Mouse (Mus musculus) cortical plate, adult 2 months (tissue): ENCODE measurements around the gene Nqo1. TPM values are rescaled to one million over a fixed set of nuclear protein-coding genes. Genes with fewer than 3 reads are reported as not detected.

Source experiments
- H3K27ac ChIP-seq: fragments of 200-500 bp; 2 replicates; pipeline ENCODE4 v1.5.1; 2012; ENCODE audit warnings: low read length, control low read depth, inconsistent platforms; ENCODE audit not compliant: insufficient read depth
- H3K4me1 ChIP-seq: fragments of 200-500 bp; 2 replicates; pipeline ENCODE4 v1.6.1; 2011; ENCODE audit warnings: low read length; ENCODE audit not compliant: control insufficient read depth, insufficient read depth
- H3K4me3 ChIP-seq: fragments of 200-500 bp; 2 replicates; pipeline ENCODE4 v1.5.1; 2011; ENCODE audit warnings: mild to moderate bottlenecking, low read length, control low read depth; ENCODE audit not compliant: insufficient read depth
- CTCF ChIP-seq: fragments of 200-500 bp; IDR thresholded peaks from 2 replicates; pipeline ENCODE4 v1.5.1; 2011; ENCODE audit warnings: mild to moderate bottlenecking, control low read depth, low read length; ENCODE audit not compliant: insufficient read depth; ENCODE audit errors: extremely low read depth
- POLR2A ChIP-seq: fragments of 200-500 bp; IDR thresholded peaks from 2 replicates; pipeline ENCODE4 v1.6.1; 2011; ENCODE audit warnings: mild to moderate bottlenecking, low read length, control low read depth; ENCODE audit not compliant: insufficient read depth; ENCODE audit errors: extremely low read depth
- polyA plus RNA-seq: library from polyadenylated mRNA; depleted of rRNA; stranded (reverse); fragments of >200 nt; gene quantifications from 2 replicates; pipeline ENCODE4 v1.2.3, GENCODE M21; 2012; rRNA removed

Nqo1 gene
- polyA plus RNA-seq, result 4.8 TPM in 2 replicates

DNA sequence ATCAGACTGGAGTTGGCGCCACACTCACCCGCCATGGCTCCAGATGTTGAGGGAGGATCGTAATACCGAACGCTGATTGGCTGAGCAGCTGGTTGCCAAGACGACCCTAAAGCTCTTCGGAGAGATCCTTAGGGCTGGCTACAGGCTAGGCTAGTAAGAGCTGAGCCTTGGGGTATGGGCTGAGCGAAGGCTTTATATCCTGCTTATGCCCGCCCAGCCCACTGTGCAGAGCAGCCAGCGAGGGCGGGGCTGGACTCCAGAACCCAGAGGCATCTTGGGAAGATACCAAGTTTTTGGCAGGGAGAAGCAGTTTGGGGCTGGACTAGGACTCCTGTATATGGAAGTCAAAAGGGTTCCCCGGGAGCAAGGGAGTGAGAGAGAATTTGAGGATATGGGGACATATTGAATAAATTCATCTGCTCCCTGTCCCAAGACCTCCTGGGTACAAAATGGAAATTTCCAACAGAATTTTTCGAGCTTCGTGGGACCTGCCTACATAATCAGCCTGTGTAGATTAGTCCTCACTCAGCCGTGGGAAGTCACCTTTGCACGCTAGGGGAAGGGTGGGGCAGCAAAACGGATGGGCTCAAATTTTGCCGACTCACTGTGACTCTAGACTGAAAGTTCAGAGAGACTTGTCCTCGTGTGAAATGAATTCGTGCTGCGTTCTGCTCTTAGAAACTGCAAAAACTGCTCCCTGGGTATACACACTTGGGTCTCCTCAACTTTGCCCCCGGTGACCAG, at the start of gene Nqo1:
Gene Nqo1 (minus strand): TSS at position 169 of the 744 bp plus-strand sequence.
- H3K4me1 ChIP-seq, result peaks cover 5% of the 10 kb centered on the region; the same call in 1 of the 2 replicates
- TF ChIP-seq POLR2A (peak; percentile 45; the same call in 1 of the 2 replicates), CTCF (no peak)
- peak within 1 kb of the TSS; percentile 22 for H3K4me3 ChIP-seq
- H3K27ac ChIP-seq, result no peak within 1 kb of the TSS

GRCm38 (mm10) chr8:107451414-107452066, 48.5 kb upstream of the Nqo1 start:
- H3K4me1 ChIP-seq, result no peaks in the 10 kb centered on the region
- no peak overlapping the region for H3K4me3 ChIP-seq
- H3K27ac ChIP-seq, result no peak overlapping the region
- TF ChIP-seq CTCF, result no peak
- no peak for TF ChIP-seq POLR2A

DNA sequence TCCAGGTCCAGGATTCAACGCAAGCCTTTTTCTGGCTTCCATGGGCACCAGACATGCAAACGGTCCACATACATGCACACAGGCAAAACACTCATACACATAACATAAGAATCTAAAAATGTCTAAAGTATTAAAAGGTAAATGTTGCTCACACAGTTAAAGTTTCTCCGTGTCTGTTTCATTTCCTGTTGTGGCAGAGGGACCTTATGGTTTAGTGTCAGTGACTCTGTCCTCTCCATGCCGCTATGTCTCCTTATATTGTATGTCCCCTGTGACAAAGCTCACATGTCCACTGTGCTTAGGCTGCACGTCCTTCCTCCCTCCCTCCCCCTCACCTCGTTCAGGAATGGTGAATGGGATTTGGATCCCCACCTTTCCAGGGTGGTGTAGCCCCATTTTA, 46.6 kb upstream of the Nqo1 start:
- H3K27ac ChIP-seq, result no peak overlapping the region
- no peak overlapping the region for H3K4me3 ChIP-seq
- H3K4me1 ChIP-seq, result no peaks in the 10 kb centered on the region
- TF ChIP-seq POLR2A, result no peak
- TF ChIP-seq CTCF, result no peak

GRCm38 (mm10) chr8:107449130-107449529, 46.1 kb upstream of the Nqo1 start:
- TF ChIP-seq CTCF (no peak), POLR2A (no peak)
- H3K27ac ChIP-seq, result no peak overlapping the region

GRCm38 (mm10) chr8:107448382-107448889, 45.4 kb upstream of the Nqo1 start:
- TF ChIP-seq POLR2A (no peak), CTCF (no peak)
- Histone ChIP-seq H3K4me3 (no peak overlapping the region), H3K27ac (no peak overlapping the region), H3K4me1 (peaks cover 2% of the 10 kb centered on the region)

More at GRCm38 (mm10) chr8:107449130-107449529, 46.1 kb upstream of the Nqo1 start:
- Histone ChIP-seq H3K4me3 (no peak overlapping the region), H3K4me1 (peaks cover 2% of the 10 kb centered on the region)

DNA sequence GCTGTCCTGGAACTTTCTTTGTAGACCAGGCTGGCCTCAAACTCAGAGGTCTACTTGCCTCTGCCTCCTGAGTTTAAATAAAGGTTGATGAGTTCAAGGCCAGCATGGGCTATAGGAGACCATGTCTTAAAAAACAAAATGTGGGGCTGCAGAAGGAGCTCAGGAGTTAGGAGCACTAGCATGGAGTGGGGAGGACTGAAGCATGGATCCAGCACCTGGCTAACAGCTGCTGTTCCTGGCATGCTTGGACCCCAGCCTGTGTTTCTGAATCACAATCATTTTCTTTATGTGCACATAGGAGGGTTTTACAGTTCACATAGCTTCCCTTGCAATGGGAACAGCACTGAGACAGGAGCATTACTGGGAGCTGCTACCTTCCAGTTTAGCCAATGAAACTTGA, 44.7 kb upstream of the Nqo1 start:
- no peak for TF ChIP-seq POLR2A
- no peak for TF ChIP-seq CTCF
- Histone ChIP-seq H3K27ac (no peak overlapping the region), H3K4me3 (no peak overlapping the region), H3K4me1 (peaks cover 2% of the 10 kb centered on the region)

- peaks cover 2% of the 10 kb centered on the region for H3K4me1 ChIP-seq
- no peak overlapping the region for H3K4me3 ChIP-seq
- no peak overlapping the region for H3K27ac ChIP-seq
- TF ChIP-seq CTCF, result no peak
- TF ChIP-seq POLR2A, result no peak
These were observed 41.6 kb upstream of the Nqo1 start for GRCm38 (mm10) chr8:107444626-107445025.

DNA sequence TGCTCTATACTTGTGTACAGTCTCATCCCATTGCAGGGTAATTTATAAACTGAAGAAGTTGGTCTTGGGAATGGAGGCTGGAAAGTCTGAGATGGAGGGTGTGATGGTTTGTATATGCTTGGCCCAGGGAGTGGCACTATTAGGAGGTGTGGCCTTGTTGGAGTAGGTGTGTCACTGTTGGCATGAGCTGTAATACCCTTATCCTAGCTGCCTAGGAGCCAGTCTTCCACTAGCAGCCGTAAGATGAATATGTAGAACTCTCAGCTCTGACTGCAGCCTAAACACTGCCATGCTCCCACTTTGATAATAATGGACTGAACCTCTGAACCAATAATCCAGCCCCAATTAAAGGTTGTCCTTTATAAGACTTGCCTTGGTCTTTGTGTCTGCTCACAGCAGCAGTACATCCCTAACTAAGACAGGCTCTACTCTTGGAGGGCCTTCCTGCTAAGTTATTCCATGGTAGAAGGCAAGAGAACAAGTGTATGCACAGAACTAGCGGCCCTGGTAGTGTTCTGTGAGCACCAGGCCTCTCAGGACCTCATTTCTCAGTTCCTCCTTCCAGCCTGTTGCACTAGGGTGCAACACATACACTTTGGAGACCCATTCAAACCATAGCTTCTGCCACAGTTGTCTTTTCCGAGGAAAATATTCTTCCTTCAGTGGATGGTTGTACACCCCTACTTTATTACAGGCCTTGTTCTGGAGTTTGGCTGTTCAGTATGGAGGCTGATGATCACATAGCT, 37.0 kb upstream of the Nqo1 start:
- H3K4me1 ChIP-seq, result peaks cover 4% of the 10 kb centered on the region
- TF ChIP-seq CTCF (no peak), POLR2A (no peak)
- H3K4me3 ChIP-seq, result no peak overlapping the region
- H3K27ac ChIP-seq, result no peak overlapping the region

DNA sequence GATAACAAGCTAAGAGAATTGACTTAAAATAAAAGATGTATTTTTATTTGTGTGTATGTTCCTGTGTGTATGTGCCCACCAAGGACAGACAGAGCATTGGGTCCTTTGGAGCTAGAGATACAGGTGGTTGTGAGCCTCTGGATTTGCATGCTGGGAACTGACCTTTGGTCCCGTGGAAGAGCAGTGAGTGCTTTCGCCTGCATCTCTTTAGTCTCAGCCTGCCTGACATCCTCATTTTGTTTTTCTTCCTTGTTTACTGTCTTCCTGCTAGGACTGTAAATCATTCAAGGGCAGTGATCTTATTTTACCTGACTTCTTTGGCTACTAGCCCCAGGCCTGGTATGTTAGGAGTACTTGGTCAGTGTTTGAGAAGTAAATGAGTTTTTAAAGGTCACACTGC, 34.7 kb upstream of the Nqo1 start:
- no peak overlapping the region for H3K27ac ChIP-seq
- peaks cover 2% of the 10 kb centered on the region for H3K4me1 ChIP-seq
- H3K4me3 ChIP-seq, result no peak overlapping the region
- TF ChIP-seq CTCF, result no peak
- TF ChIP-seq POLR2A, result no peak
